Mouse (Mus musculus): ENCODE results near the gene Nrip3. TPM values are rescaled to one million over a fixed set of nuclear protein-coding genes. Genes with fewer than 3 reads are reported as not detected.

The Nrip3 gene
- polyA plus RNA-seq, 1 experiment from 2014 or later: 0.74 TPM

DNA sequence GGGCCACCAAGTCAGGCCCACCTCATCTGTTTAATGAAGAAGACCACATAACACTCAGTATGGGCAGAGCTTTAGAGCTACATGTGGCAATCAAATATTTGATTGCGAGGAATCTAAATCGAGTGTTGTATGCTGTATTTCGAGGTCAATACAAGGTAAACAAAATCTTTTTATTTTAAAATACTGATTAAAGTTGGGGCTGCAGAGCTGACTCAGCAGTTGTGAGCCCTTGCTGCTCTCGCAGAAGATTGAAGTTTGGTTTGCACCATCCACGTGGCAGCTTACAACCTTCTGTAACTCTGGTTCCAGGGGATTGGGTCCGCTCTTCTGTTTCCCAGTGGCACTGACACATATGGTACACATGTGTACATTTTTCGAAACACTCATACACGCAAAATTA, 27.8 kb downstream of the Nrip3 start:
- no peak for TF ChIP-seq CTCF (IDR thresholded peaks at IDR 0.05; ENCODE audit: low read depth)
- WGBS: 92% methylated on average over 8 of the region's 8 CpGs
- no peaks in the 10 kb centered on the region for H3K27me3 ChIP-seq (ENCODE audit: insufficient read depth, low read length)
- H3K36me3 ChIP-seq (ENCODE audit: insufficient read depth, low read length): no peaks in the 10 kb centered on the region
- H3K4me3 ChIP-seq (replicated peaks; ENCODE audit: low read depth, low read length): no peak overlapping the region
- H3K27ac ChIP-seq: no peak overlapping the region
- H3K4me2 ChIP-seq (ENCODE audit: low read length): no peak overlapping the region
- no peaks in the 10 kb centered on the region for H3K9me3 ChIP-seq (replicated peaks; ENCODE audit: low read length)
- DNase-seq (ENCODE audit: low spot score): no peak
- peaks cover 4% of the 10 kb centered on the region for H3K4me1 ChIP-seq (replicated peaks; ENCODE audit: insufficient read depth, low read length)
- no peak overlapping the region for H3K9ac ChIP-seq (ENCODE audit: low read depth, low read length)
- ATAC-seq (replicated peaks; ENCODE audit: low FRiP score, low read depth): no peak

DNA sequence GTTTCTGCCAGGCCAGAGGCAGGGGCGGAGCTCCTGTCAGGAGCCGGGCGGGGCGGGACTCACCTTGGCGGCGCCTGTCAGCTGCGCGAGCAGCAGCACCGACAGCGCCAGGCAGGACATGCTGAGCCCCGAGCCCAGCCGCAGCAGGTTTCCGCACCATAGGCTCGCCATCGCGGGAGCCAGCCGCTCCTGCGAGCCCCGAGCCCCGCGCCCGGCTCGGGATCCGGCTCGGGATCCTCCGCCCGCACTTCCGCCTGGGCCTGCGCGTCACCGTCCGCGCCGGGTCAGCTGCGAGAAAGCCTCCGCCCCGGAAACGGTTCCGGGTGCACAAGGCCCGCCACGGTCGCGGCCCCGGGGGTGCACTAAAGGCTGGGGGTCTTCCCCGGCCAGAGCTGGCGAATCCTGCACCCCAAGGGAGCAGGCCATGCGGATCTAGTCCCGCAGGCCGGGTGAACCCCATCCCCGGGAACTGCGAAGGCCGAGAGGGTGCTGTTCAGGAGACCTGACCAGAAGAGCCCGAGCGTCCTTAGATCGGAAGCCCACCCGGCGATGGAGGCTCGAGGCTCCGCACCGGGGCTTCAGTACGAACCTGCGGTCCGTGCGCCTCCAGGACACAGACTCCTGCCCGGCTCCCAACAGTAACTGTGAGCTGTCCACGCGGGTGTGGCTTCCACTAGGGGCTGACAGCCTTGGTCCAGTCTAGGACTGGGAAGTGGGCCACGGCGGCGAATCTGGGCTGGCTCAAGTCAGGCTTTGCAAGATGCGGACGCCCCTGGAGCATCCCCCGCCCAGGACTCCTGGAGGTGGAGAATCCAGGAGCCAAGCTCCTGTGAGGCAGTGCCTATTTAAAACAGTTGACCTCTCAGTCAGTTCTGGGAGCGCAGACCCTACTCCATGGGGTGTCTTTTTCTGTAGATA, 29.6 kb downstream of the Nrip3 start, which contains the start of gene Tmem9b:
Gene Tmem9b (minus strand): TSS at position 868 of the 918 bp plus-strand sequence.
- H3K4me1 ChIP-seq (replicated peaks; ENCODE audit: insufficient read depth, low read length): peaks cover 4% of the 10 kb centered on the region
- peak within 1 kb of the TSS; percentile 92 for H3K9ac ChIP-seq (ENCODE audit: low read depth, low read length)
- H3K9me3 ChIP-seq (replicated peaks; ENCODE audit: low read length): no peaks in the 10 kb centered on the region
- TF ChIP-seq CTCF (IDR thresholded peaks at IDR 0.05; ENCODE audit: low read depth): peak; percentile 14; the same call in 1 of the 2 replicates
- peak; percentile 83 for DNase-seq (ENCODE audit: low spot score)
- no peaks in the 10 kb centered on the region for H3K36me3 ChIP-seq (ENCODE audit: insufficient read depth, low read length)
- peak within 1 kb of the TSS; percentile 85 for H3K4me2 ChIP-seq (ENCODE audit: low read length)
- WGBS: under 1% methylated on average over 63 of the region's 74 CpGs
- peak within 1 kb of the TSS; percentile 90 for H3K27ac ChIP-seq
- H3K27me3 ChIP-seq (ENCODE audit: insufficient read depth, low read length): no peaks in the 10 kb centered on the region
- H3K4me3 ChIP-seq (replicated peaks; ENCODE audit: low read depth, low read length): peak within 1 kb of the TSS; percentile 93
- ATAC-seq (replicated peaks; ENCODE audit: low FRiP score, low read depth): peak; percentile 83

DNA sequence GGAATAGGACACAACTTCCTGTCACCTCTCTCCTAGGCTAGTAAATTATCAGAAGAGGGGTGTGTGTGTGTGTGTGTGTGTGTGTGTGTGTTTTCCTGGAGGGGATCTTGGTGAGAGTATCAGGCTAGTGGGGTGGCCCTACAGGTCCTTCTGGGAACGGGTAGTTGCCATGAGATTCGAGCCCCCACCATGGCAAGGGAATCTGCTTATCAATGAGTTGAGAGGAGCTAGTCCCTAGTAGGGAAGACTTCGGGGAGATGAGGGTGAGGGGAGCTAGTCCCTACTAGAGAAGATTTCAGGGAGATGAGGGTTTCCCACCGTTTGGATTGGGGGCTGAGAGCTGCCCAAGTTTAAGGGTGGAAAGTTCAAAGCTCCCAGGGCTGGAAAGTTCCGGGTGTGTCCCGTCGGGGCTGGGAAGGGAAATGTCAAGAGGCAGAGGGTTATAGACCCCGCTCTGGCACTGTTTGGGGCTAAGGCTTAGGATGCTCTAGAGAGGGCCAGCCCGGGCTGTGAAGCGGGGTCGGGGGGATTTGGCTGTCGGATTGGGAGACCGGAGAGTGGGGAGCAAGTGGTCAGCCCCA, 30.3 kb downstream of the Nrip3 start:
- H3K9me3 ChIP-seq (replicated peaks; ENCODE audit: low read length): no peaks in the 10 kb centered on the region
- peak; percentile 16 for DNase-seq (ENCODE audit: low spot score)
- peak overlapping the region; percentile 93 for H3K4me3 ChIP-seq (replicated peaks; ENCODE audit: low read depth, low read length)
- no peaks in the 10 kb centered on the region for H3K27me3 ChIP-seq (ENCODE audit: insufficient read depth, low read length)
- 6% methylated on average over 13 of the region's 13 CpGs for WGBS
- H3K36me3 ChIP-seq (ENCODE audit: insufficient read depth, low read length): no peaks in the 10 kb centered on the region
- H3K4me2 ChIP-seq (ENCODE audit: low read length): peak overlapping the region; percentile 85
- H3K27ac ChIP-seq: peak overlapping the region; percentile 90
- no peak; the same call in 1 of the 2 replicates for ATAC-seq (replicated peaks; ENCODE audit: low FRiP score, low read depth)
- H3K9ac ChIP-seq (ENCODE audit: low read depth, low read length): peak overlapping the region; percentile 92
- TF ChIP-seq CTCF (IDR thresholded peaks at IDR 0.05; ENCODE audit: low read depth): no peak
- H3K4me1 ChIP-seq (replicated peaks; ENCODE audit: insufficient read depth, low read length): peaks cover 4% of the 10 kb centered on the region

DNA sequence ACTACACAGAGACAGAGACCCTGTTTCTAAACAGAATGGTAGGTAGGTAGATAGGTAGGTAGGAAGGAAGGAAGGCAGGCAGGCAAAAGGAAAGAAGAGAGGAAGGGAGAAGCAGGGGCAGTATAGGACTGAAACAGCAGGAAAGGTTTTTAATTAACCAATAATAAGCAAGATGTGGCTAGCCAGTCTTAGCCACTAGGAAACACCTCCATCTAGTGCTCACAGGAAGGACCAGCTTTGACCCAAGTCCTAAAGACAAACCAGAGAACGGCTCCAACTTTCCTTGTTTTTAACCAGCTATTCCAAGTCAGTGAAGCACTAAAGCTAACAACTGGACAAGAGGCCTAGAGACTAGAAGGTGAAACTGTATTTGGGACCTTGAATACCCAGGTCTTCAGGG, 34.1 kb downstream of the Nrip3 start:
- Histone ChIP-seq H3K27ac (no peak overlapping the region), H3K4me3 (replicated peaks; ENCODE audit: low read depth, low read length) (no peak overlapping the region), H3K27me3 (ENCODE audit: insufficient read depth, low read length) (no peaks in the 10 kb centered on the region), H3K36me3 (ENCODE audit: insufficient read depth, low read length) (peaks cover 18% of the 10 kb centered on the region; the same call in 1 of the 2 replicates), H3K4me1 (replicated peaks; ENCODE audit: insufficient read depth, low read length) (no peaks in the 10 kb centered on the region; the same call in 1 of the 2 replicates), H3K9ac (ENCODE audit: low read depth, low read length) (no peak overlapping the region), H3K9me3 (replicated peaks; ENCODE audit: low read length) (no peaks in the 10 kb centered on the region), H3K4me2 (ENCODE audit: low read length) (no peak overlapping the region)
- peak; percentile 72 for DNase-seq (ENCODE audit: low spot score)
- no peak for ATAC-seq (replicated peaks; ENCODE audit: low FRiP score, low read depth)
- TF ChIP-seq CTCF (IDR thresholded peaks at IDR 0.05; ENCODE audit: low read depth): peak; percentile 70
- WGBS: 22% methylated on average over 1 of the region's 1 CpGs

DNA sequence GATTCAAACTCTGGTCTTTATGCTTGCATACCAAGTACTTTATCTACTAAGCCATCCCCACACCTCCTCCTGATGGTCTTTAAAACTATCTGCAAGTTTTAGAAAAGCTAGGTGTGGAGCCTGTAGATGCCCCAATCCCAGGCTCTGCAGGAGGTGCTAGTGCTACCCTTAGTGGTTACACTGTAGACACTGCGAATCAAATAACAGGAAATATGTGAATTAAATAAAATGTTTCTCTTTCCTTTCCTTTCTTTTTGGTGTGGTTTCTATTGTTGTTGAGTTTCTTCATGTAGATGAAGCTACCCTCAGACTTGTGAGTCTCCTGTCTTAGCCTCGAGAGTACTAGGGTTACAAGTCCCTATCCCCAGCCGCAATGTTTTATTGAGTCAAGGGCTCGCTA, 40.1 kb downstream of the Nrip3 start:
- H3K27ac ChIP-seq: no peak overlapping the region

DNA sequence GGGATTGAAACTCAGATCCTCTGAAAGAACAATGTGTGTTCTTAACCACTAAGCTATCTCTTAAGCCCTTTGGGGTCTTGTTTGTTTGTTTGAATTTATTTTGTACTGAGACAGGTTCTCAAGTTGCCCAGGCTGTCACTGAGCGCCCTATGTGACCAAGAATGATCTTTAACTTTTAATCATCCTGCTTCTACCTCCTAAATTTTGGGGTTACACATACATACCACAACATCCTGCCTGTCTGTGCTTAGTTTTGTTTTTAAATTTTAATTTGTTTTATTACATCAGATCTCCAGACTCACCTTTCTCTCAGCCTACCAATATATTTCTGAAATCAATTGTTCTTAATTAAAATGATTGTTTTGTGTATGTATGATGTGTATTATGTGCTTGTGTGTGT, 40.8 kb downstream of the Nrip3 start:
- Histone ChIP-seq H3K9ac (ENCODE audit: low read depth, low read length) (no peak overlapping the region), H3K4me3 (replicated peaks; ENCODE audit: low read depth, low read length) (no peak overlapping the region), H3K4me2 (ENCODE audit: low read length) (no peak overlapping the region), H3K27me3 (ENCODE audit: insufficient read depth, low read length) (no peaks in the 10 kb centered on the region), H3K4me1 (replicated peaks; ENCODE audit: insufficient read depth, low read length) (no peaks in the 10 kb centered on the region), H3K27ac (no peak overlapping the region), H3K9me3 (replicated peaks; ENCODE audit: low read length) (no peaks in the 10 kb centered on the region), H3K36me3 (ENCODE audit: insufficient read depth, low read length) (peaks cover 28% of the 10 kb centered on the region; the same call in 1 of the 2 replicates)
- 100% methylated on average over 1 of the region's 1 CpGs for WGBS
- ATAC-seq (replicated peaks; ENCODE audit: low FRiP score, low read depth): no peak
- TF ChIP-seq CTCF (IDR thresholded peaks at IDR 0.05; ENCODE audit: low read depth): no peak
- DNase-seq (ENCODE audit: low spot score): no peak

More for the DNA sequence above, 40.1 kb downstream of the Nrip3 start:
- Histone ChIP-seq H3K4me3 (replicated peaks; ENCODE audit: low read depth, low read length) (no peak overlapping the region), H3K27me3 (ENCODE audit: insufficient read depth, low read length) (no peaks in the 10 kb centered on the region), H3K9me3 (replicated peaks; ENCODE audit: low read length) (no peaks in the 10 kb centered on the region), H3K4me1 (replicated peaks; ENCODE audit: insufficient read depth, low read length) (no peaks in the 10 kb centered on the region), H3K36me3 (ENCODE audit: insufficient read depth, low read length) (peaks cover 26% of the 10 kb centered on the region; the same call in 1 of the 2 replicates), H3K9ac (ENCODE audit: low read depth, low read length) (no peak overlapping the region), H3K4me2 (ENCODE audit: low read length) (no peak overlapping the region)
- DNase-seq (ENCODE audit: low spot score) (no peak), ATAC-seq (replicated peaks; ENCODE audit: low FRiP score, low read depth) (no peak)
- 83% methylated on average over 4 of the region's 4 CpGs for WGBS
- TF ChIP-seq CTCF (IDR thresholded peaks at IDR 0.05; ENCODE audit: low read depth): no peak

All from kidney, postnatal 0 days (tissue).